Mouse (Mus musculus) left cerebral cortex, postnatal 25 days (tissue): ENCODE results near the gene Ddc. TPM values are rescaled to one million over a fixed set of nuclear protein-coding genes. Genes with fewer than 3 reads are reported as not detected.

Experiments
- DNase-seq, 2 experiments: peaks; one replicate each; pipeline ENCODE4 v3.0.0; 2022; ENCODE audit warnings: low spot score in 2 of 2, mixed read lengths in 1 of 2
- intact Hi-C: fragments of 180-260 bp; cut with DNase I; formaldehyde crosslinking; loops from one replicate; pipeline ENCODE4 v1.15.1; 2025
- total RNA-seq, 2 experiments: library from RNA; stranded (reverse); gene quantifications; 2 replicates each; pipeline ENCODE4 v1.2.3; 2021

Ddc gene
- total RNA-seq, 2 experiments from 2014 or later, result 5.4 to 7.0 TPM

- intact Hi-C loops, result no loop called here
- DNase-seq, result no peak
Observed at GRCm38 (mm10) chr11:11922106-11922505, 24.2 kb upstream of the Ddc start.

GRCm38 (mm10) chr11:11907703-11908413 is 9.9 kb upstream of the Ddc start:
- intact Hi-C loops, result no loop called here
- DNase-seq, result peak; percentile 24 to 60

- DNase-seq, result no peak
- intact Hi-C loops, result no loop called here
Observed at GRCm38 (mm10) chr11:11905518-11905917, 7.6 kb upstream of the Ddc start.

GRCm38 (mm10) chr11:11904995-11905394 is 7.1 kb upstream of the Ddc start:
- DNase-seq, result no peak
- intact Hi-C loops, result no loop called here

GRCm38 (mm10) chr11:11901509-11901908 is 3.6 kb upstream of the Ddc start:
- DNase-seq, result no peak
- intact Hi-C loops, result no loop called here

GRCm38 (mm10) chr11:11898496-11898895 is 552 bp upstream of the Ddc start:
- intact Hi-C loops, result no loop called here
- no peak for DNase-seq

- intact Hi-C loops, result no loop called here
- DNase-seq, result no peak
Observed at GRCm38 (mm10) chr11:11895479-11895878, 2.5 kb downstream of the Ddc start.

- no peak for DNase-seq
- intact Hi-C loops, result no loop called here
Observed at GRCm38 (mm10) chr11:11893769-11894168, 4.2 kb downstream of the Ddc start.

GRCm38 (mm10) chr11:11892993-11893602 is 4.8 kb downstream of the Ddc start:
- intact Hi-C loops, result no loop called here
- no peak for DNase-seq

GRCm38 (mm10) chr11:11891832-11892231 is 6.1 kb downstream of the Ddc start:
- intact Hi-C loops, result no loop called here
- peak in 1 of 2 experiments; percentile 42 for DNase-seq

GRCm38 (mm10) chr11:11890139-11890741 is 7.7 kb downstream of the Ddc start:
- DNase-seq, result no peak
- intact Hi-C loops, result no loop called here

GRCm38 (mm10) chr11:11888727-11889126 is 9.2 kb downstream of the Ddc start:
- DNase-seq, result no peak
- intact Hi-C loops, result no loop called here

GRCm38 (mm10) chr11:11888051-11888450 is 9.9 kb downstream of the Ddc start:
- no peak for DNase-seq
- intact Hi-C loops, result no loop called here

- no peak for DNase-seq
- intact Hi-C loops, result no loop called here
Observed at GRCm38 (mm10) chr11:11886403-11886998, 11.4 kb downstream of the Ddc start.

GRCm38 (mm10) chr11:11885921-11886320 is 12.0 kb downstream of the Ddc start:
- intact Hi-C loops, result no loop called here

GRCm38 (mm10) chr11:11885246-11885643 is 12.7 kb downstream of the Ddc start:
- no peak for DNase-seq
- intact Hi-C loops, result no loop called here

More at GRCm38 (mm10) chr11:11885921-11886320, 12.0 kb downstream of the Ddc start:
- DNase-seq, result no peak

GRCm38 (mm10) chr11:11884533-11885245 is 13.3 kb downstream of the Ddc start:
- intact Hi-C loops, result no loop called here
- no peak for DNase-seq

GRCm38 (mm10) chr11:11881783-11882155 is 16.2 kb downstream of the Ddc start:
- no peak for DNase-seq
- intact Hi-C loops, result no loop called here

- intact Hi-C loops, result no loop called here
- DNase-seq, result no peak
Observed at GRCm38 (mm10) chr11:11881026-11881782, 16.7 kb downstream of the Ddc start.
